Mouse (Mus musculus) MEL (cell line): Measurements from ENCODE around the gene Serf2. TPM values are rescaled to one million over a fixed set of nuclear protein-coding genes. Genes with fewer than 3 reads are reported as not detected.
"Not testable (repeated sequence)": the region's sequence is repeated elsewhere in the genome, so short reads cannot be mapped to it uniquely, and the experiment has no call there.

Experiments used
- DNase-seq: peaks from one replicate; pipeline ENCODE4 v3.0.0; 2011; ENCODE audit warnings: low read depth, low spot score
- H3K27ac ChIP-seq: 2 replicates; pipeline ENCODE4 v1.5.1; 2012; ENCODE audit warnings: low read depth, mild to moderate bottlenecking, control low read depth, low read length, moderate library complexity; ENCODE audit not compliant: control insufficient read depth
- H3K27me3 ChIP-seq, 2 experiments: fragments of 150-350 bp in 1 of 2; sonication (generic) in 1 of 2; 2 replicates each; pipeline ENCODE4 v1.6.1; 2012; ENCODE audit warnings: low read length in 2 of 2, mild to moderate bottlenecking in 2 of 2, improper control_type of control experiment in 1 of 2, moderate library complexity in 1 of 2; ENCODE audit not compliant: insufficient read depth in 2 of 2, control insufficient read depth in 1 of 2
- H3K36me3 ChIP-seq, 2 experiments: 2 replicates each; pipeline ENCODE4 v1.6.1; 2012 to 2014; ENCODE audit warnings: low read length in 2 of 2, improper control_type of control experiment in 1 of 2, inconsistent platforms in 1 of 2, mild to moderate bottlenecking in 1 of 2; ENCODE audit not compliant: insufficient read depth in 2 of 2, control insufficient read depth in 1 of 2
- H3K4me1 ChIP-seq, 2 experiments: fragments of 150-350 bp in 1 of 2; sonication (generic) in 1 of 2; 2 replicates each; pipeline ENCODE4 v1.6.1; 2012; ENCODE audit warnings: low read length in 2 of 2, improper control_type of control experiment in 1 of 2, mild to moderate bottlenecking in 1 of 2; ENCODE audit not compliant: insufficient read depth in 2 of 2, control insufficient read depth in 1 of 2
- H3K4me3 ChIP-seq, 2 experiments: fragments of 150-350 bp in 1 of 2; sonication (generic) in 1 of 2; 2 replicates each; pipeline ENCODE4 v1.5.1; 2012; ENCODE audit warnings: low read depth in 2 of 2, low read length in 2 of 2, mild to moderate bottlenecking in 2 of 2, moderate library complexity in 2 of 2, control low read depth in 1 of 2, improper control_type of control experiment in 1 of 2; ENCODE audit not compliant: control insufficient read depth in 1 of 2, insufficient read depth in 1 of 2
- H3K79me2 ChIP-seq: 2 replicates; pipeline ENCODE4 v1.6.1; 2012; ENCODE audit warnings: mild to moderate bottlenecking, low read length, moderate library complexity; ENCODE audit not compliant: control insufficient read depth, poor library complexity, insufficient read depth
- H3K9ac ChIP-seq: 2 replicates; pipeline ENCODE4 v1.6.1; 2012; ENCODE audit warnings: low read depth, mild to moderate bottlenecking, control low read depth, low read length, moderate library complexity; ENCODE audit not compliant: control insufficient read depth, poor library complexity, severe bottlenecking
- H3K9me3 ChIP-seq: fragments of 150-350 bp; sonication (generic); replicated peaks from 2 replicates; pipeline ENCODE4 v1.6.1; 2012; ENCODE audit warnings: mild to moderate bottlenecking, low read length, improper control_type of control experiment, moderate library complexity; ENCODE audit not compliant: insufficient read depth
- E2F4 ChIP-seq: IDR thresholded peaks from 2 replicates; pipeline ENCODE4 v1.6.1; 2011; ENCODE audit warnings: low read depth, low read length, improper control_type of control experiment, borderline replicate concordance
- ELF1 ChIP-seq: IDR thresholded peaks from 2 replicates; pipeline ENCODE4 v1.6.1; 2014; ENCODE audit warnings: low read depth, mild to moderate bottlenecking, inconsistent platforms, low read length, improper control_type of control experiment, moderate library complexity
- ETS1 ChIP-seq: IDR thresholded peaks from 2 replicates; pipeline ENCODE4 v1.6.1; 2012; ENCODE audit warnings: low read depth, mild to moderate bottlenecking, inconsistent platforms, low read length, improper control_type of control experiment, moderate library complexity
- GATA1 ChIP-seq: IDR thresholded peaks from 2 replicates; pipeline ENCODE4 v1.6.1; 2011; ENCODE audit warnings: low read depth, low read length, improper control_type of control experiment
- HCFC1 ChIP-seq: IDR thresholded peaks from 2 replicates; pipeline ENCODE4 v1.6.1; 2012; ENCODE audit warnings: low read depth, mild to moderate bottlenecking, inconsistent platforms, low read length, improper control_type of control experiment, moderate library complexity
- KAT2A ChIP-seq: conservative IDR thresholded peaks from 2 replicates; pipeline ENCODE4 v1.6.1; 2012; ENCODE audit warnings: low read depth, low read length, improper control_type of control experiment, inconsistent platforms
- MXI1 ChIP-seq: IDR thresholded peaks from 2 replicates; pipeline ENCODE4 v1.6.1; 2011; ENCODE audit warnings: mild to moderate bottlenecking, low read depth, low read length, improper control_type of control experiment
- MYC ChIP-seq: IDR thresholded peaks from 2 replicates; pipeline ENCODE4 v1.6.1; 2011; ENCODE audit warnings: low read depth, mild to moderate bottlenecking, low read length, improper control_type of control experiment, moderate library complexity
- NELFE ChIP-seq: IDR thresholded peaks from 2 replicates; pipeline ENCODE4 v1.6.1; 2011; ENCODE audit warnings: low read depth, low read length, improper control_type of control experiment
- NRF1 ChIP-seq: IDR thresholded peaks from 2 replicates; pipeline ENCODE4 v1.6.1; 2014; ENCODE audit warnings: low read depth, mild to moderate bottlenecking, inconsistent platforms, low read length, improper control_type of control experiment, moderate library complexity; ENCODE audit not compliant: poor library complexity, insufficient read depth, severe bottlenecking
- POLR2A ChIP-seq, 2 experiments: IDR thresholded peaks; 2 replicates each; pipeline ENCODE4 v1.6.1; 2011 to 2012; ENCODE audit warnings: low read length in 2 of 2, mild to moderate bottlenecking in 2 of 2, control low read depth in 1 of 2, improper control_type of control experiment in 1 of 2, low read depth in 1 of 2, moderate library complexity in 1 of 2; ENCODE audit not compliant: control insufficient read depth in 1 of 2, insufficient read depth in 1 of 2, poor library complexity in 1 of 2
- POLR2AphosphoS2 ChIP-seq: IDR thresholded peaks from 2 replicates; pipeline ENCODE4 v1.6.1; 2011; ENCODE audit warnings: low read length, improper control_type of control experiment
- SIN3A ChIP-seq: IDR thresholded peaks from 2 replicates; pipeline ENCODE4 v1.6.1; 2012; ENCODE audit warnings: low read length, improper control_type of control experiment, inconsistent platforms
- TBP ChIP-seq: IDR thresholded peaks from 2 replicates; pipeline ENCODE4 v1.8.0; 2011; ENCODE audit warnings: low read depth, low read length, improper control_type of control experiment
- TCF12 ChIP-seq: IDR thresholded peaks from 2 replicates; pipeline ENCODE4 v1.6.1; 2014; ENCODE audit warnings: low read depth, mild to moderate bottlenecking, inconsistent platforms, low read length, improper control_type of control experiment, moderate library complexity
- UBTF ChIP-seq: IDR thresholded peaks from 2 replicates; pipeline ENCODE4 v1.6.1; 2012; ENCODE audit warnings: low read depth, mild to moderate bottlenecking, inconsistent platforms, low read length, improper control_type of control experiment, moderate library complexity, borderline replicate concordance; ENCODE audit not compliant: insufficient read depth
- USF2 ChIP-seq, 2 experiments: IDR thresholded peaks; 2 replicates each; pipeline ENCODE4 v1.6.1; 2011 to 2012; ENCODE audit warnings: improper control_type of control experiment in 2 of 2, low read length in 2 of 2, borderline replicate concordance in 1 of 2, inconsistent platforms in 1 of 2, low read depth in 1 of 2, mild to moderate bottlenecking in 1 of 2; ENCODE audit not compliant: insufficient read depth in 1 of 2
- ZC3H11A ChIP-seq: IDR thresholded peaks from 2 replicates; pipeline ENCODE4 v1.6.1; 2012; ENCODE audit warnings: low read depth, mild to moderate bottlenecking, inconsistent platforms, low read length, improper control_type of control experiment
- ZMIZ1 ChIP-seq: IDR thresholded peaks from 2 replicates; pipeline ENCODE4 v1.6.1; 2012; ENCODE audit warnings: low read depth, mild to moderate bottlenecking, inconsistent platforms, low read length, improper control_type of control experiment, moderate library complexity
- ZNF384 ChIP-seq: IDR thresholded peaks from 2 replicates; pipeline ENCODE4 v1.6.1; 2012; ENCODE audit warnings: low read depth, mild to moderate bottlenecking, inconsistent platforms, low read length, improper control_type of control experiment
- polyA plus RNA-seq, 2 experiments: library from polyadenylated mRNA; stranded (reverse) in 1 of 2; unstranded in 1 of 2; fragments of >175 nt in 1 of 2; fragments of >200 nt in 1 of 2; gene quantifications; 2 replicates each; pipeline versions ENCODE4 v1.2.1 to v1.2.4; 2012; ENCODE audit warnings: low replicate concordance in 2 of 2, low read depth in 1 of 2; ENCODE audit not compliant: insufficient read length in 2 of 2, insufficient read depth in 1 of 2, missing spikeins in 1 of 2
- total RNA-seq: library from RNA; depleted of rRNA; stranded (reverse); fragments of 300-350 nt; gene quantifications from 2 replicates; pipeline ENCODE4 v1.2.3, GENCODE M21; 2012

The Serf2 gene
- total and polyA plus RNA-seq, 3 experiments, result 352 to 469 TPM; not detected in 1

DNA sequence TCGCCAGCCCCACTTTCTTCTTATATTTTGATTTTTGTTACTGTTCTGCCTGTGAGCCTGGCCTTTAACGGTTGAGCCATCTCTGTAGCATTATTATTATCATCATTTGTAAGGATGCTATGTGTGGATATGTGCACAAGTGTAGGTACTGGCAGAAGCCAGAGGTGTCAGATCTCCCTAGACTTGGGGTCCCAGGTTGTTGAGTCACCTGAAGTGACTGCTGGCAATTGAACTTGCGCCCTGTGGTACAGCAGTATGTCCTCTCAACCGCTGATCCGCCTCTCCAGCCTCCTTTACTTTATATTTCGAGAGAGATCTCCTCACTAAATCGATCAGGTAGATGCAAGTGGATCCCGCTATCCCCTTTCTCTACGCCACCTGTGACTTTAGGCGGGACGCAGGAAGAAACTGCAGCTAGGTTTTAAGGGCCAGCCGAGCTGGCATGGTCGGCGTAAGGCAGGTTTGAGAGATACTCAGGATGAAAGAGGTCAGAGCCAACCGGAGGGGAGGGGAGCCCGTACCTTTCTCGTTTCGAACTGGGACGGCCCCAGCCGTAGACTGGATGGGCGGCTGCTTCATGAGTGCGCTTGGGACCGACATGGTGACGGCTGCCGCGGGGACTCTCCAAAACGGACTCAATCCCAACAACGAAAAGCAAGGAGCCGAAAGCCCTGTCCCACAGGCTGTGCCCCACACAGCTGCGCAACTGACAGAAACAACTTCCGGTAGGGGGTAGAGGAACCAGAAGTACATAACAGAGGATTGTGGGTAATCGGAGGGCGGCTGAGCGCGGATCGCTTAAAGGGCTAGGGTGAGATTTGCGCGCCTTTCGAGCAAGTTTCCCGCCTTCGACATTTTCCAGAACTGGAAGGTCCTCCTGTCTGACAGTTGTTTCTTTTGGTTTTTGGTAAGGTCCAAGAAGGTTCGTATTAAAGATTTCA, 57.2 kb downstream of the Serf2 start, which contains the start of the genes Mfap1a and Wdr76:
TSS of gene Mfap1a (minus strand) at position 724 of the 941 bp plus-strand sequence.
TSS of gene Wdr76 (plus strand) at position 782 of the 941 bp plus-strand sequence.
- not testable (repeated sequence) for H3K27me3 ChIP-seq, H3K9me3 ChIP-seq, H3K4me1 ChIP-seq, H3K36me3 ChIP-seq
- Histone ChIP-seq H3K27ac (peak within 1 kb of the TSS; percentile 90), H3K79me2 (peaks cover 44% of the 10 kb centered on the region), H3K4me3 (peak within 1 kb of the TSS; percentile 59 to 93), H3K9ac (peak within 1 kb of the TSS; percentile 97)
- peak; percentile 97 for DNase-seq
- TF ChIP-seq NELFE, result peak; percentile 94
- TF ChIP-seq HCFC1, result peak; percentile 90
- TF ChIP-seq TCF12, result peak; percentile 76
- TF ChIP-seq MXI1, result peak; percentile 78
- TF ChIP-seq NRF1, result peak; percentile 62
- TF ChIP-seq ELF1, result peak; percentile 85
- peak; percentile 100 for TF ChIP-seq E2F4
- peak; percentile 96 for TF ChIP-seq SIN3A
- peak; percentile 28; the same call in 1 of the 2 replicates for TF ChIP-seq ETS1
- peak; percentile 83; the same call in 1 of the 2 replicates for TF ChIP-seq POLR2AphosphoS2
- peak; percentile 97 for TF ChIP-seq TBP
- peak; percentile 61; the same call in 1 of the 2 replicates for TF ChIP-seq KAT2A
- TF ChIP-seq POLR2A (IDR thresholded peaks at IDR 0.05; ENCODE audit: control insufficient read depth in 1 of 2, insufficient read depth in 1 of 2, low read depth in 1 of 2, low read length in 2 of 2, poor library complexity in 1 of 2), result peak; percentile 72 to 92
- 0 out of 2 replicates have a peak, but pooled peaks have one; percentile 61 for TF ChIP-seq ZMIZ1

- Histone ChIP-seq H3K9me3 (no peaks in the 10 kb centered on the region), H3K27me3 (no peaks in the 10 kb centered on the region), H3K36me3 (peaks cover 1 to 4% of the 10 kb centered on the region in 2 experiments; a peak in 1 of 4 replicates), H3K4me3 (peak overlapping the region; percentile 59 to 93), H3K79me2 (peaks cover 45% of the 10 kb centered on the region), H3K27ac (peak overlapping the region; percentile 58), H3K9ac (peak overlapping the region; percentile 91), H3K4me1 (peaks cover 0 to 4% of the 10 kb centered on the region in 2 experiments; a peak in 2 of 4 replicates)
- DNase-seq, result peak; percentile 46
- TF ChIP-seq ZC3H11A, result no peak
- TF ChIP-seq USF2 (IDR thresholded peaks at IDR 0.05; ENCODE audit: borderline replicate concordance in 1 of 2, insufficient read depth in 1 of 2, low read depth in 1 of 2, low read length in 2 of 2), result no peak
- TF ChIP-seq GATA1, result no peak
- TF ChIP-seq MYC, result no peak
- 0 out of 2 replicates have a peak, but pooled peaks have one; percentile 6 for TF ChIP-seq ZNF384
- TF ChIP-seq UBTF, result no peak
Measured at GRCm38 (mm10) chr2:121507173-121507950, 58.4 kb downstream of the Serf2 start.
